In the genomic region with DNA sequence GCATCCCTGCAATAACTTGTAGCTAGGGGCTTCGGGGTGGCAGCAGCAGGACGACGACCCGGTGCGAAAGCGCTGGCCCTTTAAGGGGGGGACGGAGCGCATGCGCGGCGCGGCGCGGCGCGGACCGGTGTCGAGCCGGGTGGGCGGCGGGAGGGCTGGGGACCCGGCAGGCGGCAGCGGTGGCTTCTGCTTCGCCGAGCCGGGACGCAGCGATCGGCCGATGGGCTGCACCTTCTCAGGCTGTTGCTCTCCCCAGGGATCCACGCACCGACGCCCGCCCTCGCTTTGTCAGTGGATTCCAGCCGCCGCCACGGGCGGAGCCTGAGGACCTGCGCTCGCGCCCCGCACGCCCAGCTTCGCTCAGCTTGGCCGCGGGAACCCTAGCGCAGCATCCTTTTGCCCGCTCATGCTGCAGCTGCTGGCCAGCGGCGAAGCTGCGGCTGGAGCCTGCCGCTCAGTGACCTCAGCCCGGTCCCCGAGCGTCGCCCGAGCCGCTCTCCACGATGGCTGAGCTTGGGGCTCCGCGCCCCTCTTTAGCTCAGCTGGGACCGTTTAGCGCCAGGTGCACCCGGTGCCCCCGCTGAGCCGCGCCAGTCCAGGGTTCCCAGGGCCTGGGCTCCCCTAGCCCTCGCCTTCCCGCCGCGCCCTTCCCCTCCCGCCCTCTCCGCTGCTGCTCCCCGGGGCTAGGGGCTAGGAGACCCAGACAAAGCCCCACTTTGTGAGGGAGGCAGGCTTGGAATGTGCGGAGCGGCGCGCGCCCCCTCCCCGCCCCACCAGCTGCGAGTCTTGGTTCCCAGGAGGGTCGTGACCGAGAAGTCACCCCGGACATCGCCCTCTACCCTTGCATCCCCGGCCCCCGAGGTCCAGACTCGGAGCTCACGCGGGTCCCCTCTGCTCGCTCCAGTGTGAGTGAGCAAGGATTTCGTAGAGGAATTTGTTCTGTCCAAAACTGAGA, we compare ENCODE assay signal across 8 mouse cellular contexts. TPM values are rescaled to one million over a fixed set of nuclear protein-coding genes. Genes with fewer than 3 reads are reported as not detected.
DNase-seq lines count a peak whose midpoint lies in the region; ATAC-seq lines count a peak whose summit lies in the region.

A gene (plus strand): TSS at position 110 of the 955 bp plus-strand sequence.

- 0 out of 2 replicates have a peak, but pooled peaks cover 6% of the 10 kb centered on the region for H3K9me3 ChIP-seq in limb, embryonic 12.5 days
- H3K9me3 ChIP-seq in midbrain, embryonic 11.5 days (ENCODE audit: control insufficient read depth, low read length), result no peaks in the 10 kb centered on the region
- no peaks in the 10 kb centered on the region for H3K9me3 ChIP-seq in stomach, embryonic 15.5 days

- peak; percentile 67 for ATAC-seq in limb, embryonic 12.5 days (ENCODE audit: insufficient number of reproducible peaks, insufficient read depth, low FRiP score, low TSS enrichment, low read depth)
- ATAC-seq in midbrain, embryonic 11.5 days (ENCODE audit: low FRiP score), result peak; percentile 83
- ATAC-seq in stomach, embryonic 15.5 days (ENCODE audit: insufficient read depth, low FRiP score, low read depth), result peak; percentile 56; the same call in 1 of the 2 replicates

- H3K27ac ChIP-seq in limb, embryonic 12.5 days, result peak within 1 kb of the TSS; percentile 90
- peak within 1 kb of the TSS; percentile 91 for H3K27ac ChIP-seq in midbrain, embryonic 11.5 days (ENCODE audit: low read depth, low read length)
- H3K27ac ChIP-seq in stomach, embryonic 15.5 days, result peak within 1 kb of the TSS; percentile 76

- H3K36me3 ChIP-seq in limb, embryonic 12.5 days, result 0 out of 2 replicates have a peak, but pooled peaks cover 4% of the 10 kb centered on the region
- no peaks in the 10 kb centered on the region for H3K36me3 ChIP-seq in midbrain, embryonic 11.5 days (ENCODE audit: control insufficient read depth, insufficient read depth, low read length)
- no peaks in the 10 kb centered on the region for H3K36me3 ChIP-seq in stomach, embryonic 15.5 days

- H3K4me1 ChIP-seq in limb, embryonic 12.5 days (replicated peaks), result peaks cover 28% of the 10 kb centered on the region
- H3K4me1 ChIP-seq in midbrain, embryonic 11.5 days (ENCODE audit: control insufficient read depth, insufficient read depth, low read length), result peaks cover 18% of the 10 kb centered on the region
- H3K4me1 ChIP-seq in stomach, embryonic 15.5 days, result peaks cover 7% of the 10 kb centered on the region

- peak within 1 kb of the TSS; percentile 86 for H3K9ac ChIP-seq in limb, embryonic 12.5 days (replicated peaks)
- peak within 1 kb of the TSS; percentile 92 for H3K9ac ChIP-seq in midbrain, embryonic 11.5 days (ENCODE audit: low read length)
- H3K9ac ChIP-seq in stomach, embryonic 15.5 days, result peak within 1 kb of the TSS; percentile 58

- H3K4me2 ChIP-seq in limb, embryonic 12.5 days, result peak within 1 kb of the TSS; percentile 96
- peak within 1 kb of the TSS; percentile 75 for H3K4me2 ChIP-seq in midbrain, embryonic 11.5 days
- peak within 1 kb of the TSS; percentile 100 for H3K4me2 ChIP-seq in stomach, embryonic 15.5 days

- H3K27me3 ChIP-seq in limb, embryonic 12.5 days, result peaks cover 3% of the 10 kb centered on the region; the same call in 1 of the 2 replicates
- H3K27me3 ChIP-seq in midbrain, embryonic 11.5 days (ENCODE audit: control insufficient read depth, insufficient read depth, low read length), result no peaks in the 10 kb centered on the region
- peaks cover 4% of the 10 kb centered on the region; the same call in 1 of the 2 replicates for H3K27me3 ChIP-seq in stomach, embryonic 15.5 days (replicated peaks)

- H3K4me3 ChIP-seq in limb, embryonic 12.5 days (replicated peaks), result peak within 1 kb of the TSS; percentile 86
- peak within 1 kb of the TSS; percentile 55 for H3K4me3 ChIP-seq in midbrain, embryonic 11.5 days (ENCODE audit: low read depth, low read length)
- peak within 1 kb of the TSS; percentile 77 for H3K4me3 ChIP-seq in stomach, embryonic 15.5 days (replicated peaks)

- WGBS in limb, embryonic 12.5 days, result under 1% methylated on average over 92 of the region's 94 CpGs
- under 1% methylated on average over 85 of the region's 94 CpGs for WGBS in midbrain, embryonic 11.5 days
- under 1% methylated on average over 85 of the region's 94 CpGs for WGBS in stomach, embryonic 15.5 days

- peak; percentile 47 for DNase-seq in ovary, postnatal 14 days (ENCODE audit: low spot score)
- DNase-seq in ovary, adult 18-20 months (ENCODE audit: low spot score), result no peak
- peak; percentile 84 for DNase-seq in embryo, embryonic 9.5 days (ENCODE audit: extremely low spot score)
- DNase-seq in heart, adult 18-20 months, result peak; percentile 68 to 80
- DNase-seq in kidney, adult 11 months, result peak; percentile 16
- DNase-seq in midbrain, embryonic 11.5 days (ENCODE audit: low spot score, missing footprints), result peak; percentile 98

RNA-seq across cellular contexts. Expression of the gene that starts here (rescaled TPM):
- total RNA-seq in heart, adult 18-20 months (2021), result 10 to 100 TPM in 1 of 2 experiments, 1 to 10 TPM in 1; 9.2 to 18.5 TPM
- 12.8 and 13.7 TPM in 2 replicates for polyA plus RNA-seq in limb, embryonic 12.5 days (2016; fragmentation: Nextera tagmentation; extraction: Ambion mirVana)
- 21.7 and 22.7 TPM in 2 replicates for polyA plus RNA-seq in midbrain, embryonic 11.5 days (2014; fragmentation: Nextera tagmentation; extraction: Ambion mirVana)
- 8.7 and 9.7 TPM in 2 replicates for polyA plus RNA-seq in stomach, embryonic 15.5 days (2015; fragmentation: Nextera tagmentation; extraction: Ambion mirVana)
